Mouse (Mus musculus): ENCODE results near the gene Ncf1. TPM values are rescaled to one million over a fixed set of nuclear protein-coding genes. Genes with fewer than 3 reads are reported as not detected.

The Ncf1 gene
- polyA plus RNA-seq, 1 experiment from 2014 or later: 2.3 TPM

DNA sequence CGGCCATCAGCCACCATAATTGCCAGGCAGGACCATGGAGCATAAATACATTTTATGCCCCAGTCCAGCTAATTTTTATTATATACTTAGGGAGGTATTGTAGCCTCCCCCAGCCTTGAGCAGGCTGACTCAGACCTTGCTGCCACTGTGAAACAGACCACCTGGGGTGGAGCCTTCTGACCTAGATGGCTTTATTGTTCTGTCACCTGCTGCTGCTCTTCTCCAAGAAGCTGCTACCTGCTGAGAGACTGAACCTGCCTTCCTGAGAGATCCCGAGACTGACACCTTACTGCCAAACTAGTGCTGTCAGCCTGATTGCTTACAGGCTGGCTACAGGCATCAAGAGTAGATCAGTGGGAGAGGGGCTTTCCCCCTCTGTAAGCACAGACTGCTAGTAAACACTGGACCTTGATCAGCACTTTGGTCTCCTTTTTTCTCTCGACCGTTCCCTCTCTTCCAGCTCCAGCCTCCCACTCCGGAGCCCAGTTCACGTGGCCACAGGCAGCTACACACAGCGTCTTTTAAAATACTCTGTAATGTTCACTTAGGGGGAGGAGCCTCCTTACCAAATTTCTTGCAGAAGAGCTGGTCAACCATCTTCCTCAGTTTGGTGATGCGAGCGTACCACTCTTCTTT lies 30.7 kb upstream of the Ncf1 start:
- H3K27ac ChIP-seq: no peak overlapping the region
- peaks cover 97% of the 10 kb centered on the region for H3K36me3 ChIP-seq
- H3K9ac ChIP-seq: no peak overlapping the region
- 94% methylated on average over 9 of the region's 9 CpGs for WGBS
- H3K4me3 ChIP-seq: no peak overlapping the region
- H3K4me1 ChIP-seq: no peaks in the 10 kb centered on the region
- H3K27me3 ChIP-seq: no peaks in the 10 kb centered on the region
- no peak overlapping the region for H3K4me2 ChIP-seq (replicated peaks)
- no peak for ATAC-seq (ENCODE audit: insufficient number of reproducible peaks, insufficient read depth, low FRiP score, low TSS enrichment)
- no peaks in the 10 kb centered on the region for H3K9me3 ChIP-seq

DNA sequence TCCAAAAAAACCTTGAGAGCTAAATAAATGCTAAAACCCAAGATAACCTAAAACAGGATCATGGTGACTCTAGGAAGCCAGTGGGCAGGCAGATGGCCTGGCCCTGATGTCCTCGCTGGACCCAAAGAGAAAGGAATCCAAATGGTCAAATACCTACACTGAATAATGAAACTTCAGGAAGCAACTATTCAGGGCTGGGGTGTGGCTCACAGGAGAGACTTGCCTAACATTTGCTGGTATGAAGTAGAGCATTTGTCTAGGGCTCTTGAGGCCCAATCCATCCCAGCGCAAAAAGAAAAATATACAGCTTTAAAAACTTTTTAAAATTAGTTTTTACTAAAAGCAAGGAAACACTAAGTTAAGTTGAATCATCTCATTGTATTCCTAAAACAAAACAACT lies 29.5 kb upstream of the Ncf1 start:
- H3K4me1 ChIP-seq: no peaks in the 10 kb centered on the region
- H3K36me3 ChIP-seq: peaks cover 97% of the 10 kb centered on the region
- 90% methylated on average over 2 of the region's 2 CpGs for WGBS
- no peaks in the 10 kb centered on the region for H3K9me3 ChIP-seq
- H3K27me3 ChIP-seq: no peaks in the 10 kb centered on the region
- ATAC-seq (ENCODE audit: insufficient number of reproducible peaks, insufficient read depth, low FRiP score, low TSS enrichment): no peak
- no peak overlapping the region for H3K4me2 ChIP-seq (replicated peaks)
- no peak overlapping the region for H3K27ac ChIP-seq
- no peak overlapping the region for H3K4me3 ChIP-seq
- H3K9ac ChIP-seq: no peak overlapping the region

DNA sequence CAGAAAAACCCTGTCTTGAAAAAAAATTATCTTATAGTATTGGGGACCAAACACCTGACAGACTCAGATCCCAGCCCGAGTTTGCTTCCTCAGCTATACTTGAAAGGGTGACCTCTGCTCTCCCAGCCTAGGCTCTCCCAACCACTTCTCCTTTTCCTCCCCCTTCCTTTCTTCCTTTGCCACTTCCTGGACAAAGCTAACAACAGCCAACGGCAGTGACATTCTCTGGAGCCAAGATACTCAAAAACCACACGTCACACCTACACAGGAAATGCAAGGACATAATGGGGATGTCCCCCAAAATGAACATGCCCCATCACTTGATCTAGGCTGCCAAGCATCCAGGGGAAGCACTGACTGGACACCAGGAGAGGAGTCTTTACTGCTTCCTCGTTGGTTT lies 29.0 kb upstream of the Ncf1 start:
- H3K9me3 ChIP-seq: no peaks in the 10 kb centered on the region
- WGBS: 89% methylated on average over 4 of the region's 4 CpGs

DNA sequence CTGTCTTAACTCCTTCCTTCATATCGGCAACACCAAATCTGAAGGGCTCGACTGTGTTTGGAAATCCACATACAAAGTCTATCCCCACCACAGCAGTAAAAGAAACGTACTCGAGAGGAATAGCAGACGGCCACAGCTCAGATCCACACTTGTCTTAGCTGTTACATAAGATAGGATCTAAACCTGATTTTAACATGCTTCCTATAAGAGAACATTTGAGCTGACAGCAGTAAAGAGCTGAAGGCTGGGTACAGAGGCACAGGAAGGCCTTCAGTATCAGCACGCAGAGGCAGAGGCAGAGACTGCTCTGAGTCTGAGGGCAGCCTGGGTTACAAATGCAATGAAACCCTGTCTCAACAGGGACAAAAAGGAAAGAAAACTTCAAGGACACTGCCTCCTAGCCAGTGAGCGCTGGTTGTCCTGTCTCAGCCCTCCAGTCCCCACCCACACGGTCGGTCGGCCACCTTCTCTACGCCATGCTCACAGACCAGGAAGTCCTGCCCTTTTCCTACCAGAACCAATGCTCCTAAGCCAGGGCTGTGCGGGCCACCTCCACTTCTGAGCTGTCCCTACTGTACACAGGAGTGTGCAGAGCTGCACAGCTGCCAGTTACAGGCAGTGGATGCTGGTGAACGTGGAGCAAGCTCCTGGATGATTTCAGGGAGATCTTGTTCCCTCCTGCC lies 28.1 kb upstream of the Ncf1 start:
- Histone ChIP-seq H3K4me3 (no peak overlapping the region), H3K27ac (no peak overlapping the region), H3K9ac (no peak overlapping the region), H3K36me3 (peaks cover 96% of the 10 kb centered on the region), H3K27me3 (no peaks in the 10 kb centered on the region), H3K4me1 (no peaks in the 10 kb centered on the region), H3K9me3 (no peaks in the 10 kb centered on the region), H3K4me2 (replicated peaks) (no peak overlapping the region)
- no peak for ATAC-seq (ENCODE audit: insufficient number of reproducible peaks, insufficient read depth, low FRiP score, low TSS enrichment)
- 91% methylated on average over 13 of the region's 13 CpGs for WGBS

More for the DNA sequence above, 29.0 kb upstream of the Ncf1 start:
- Histone ChIP-seq H3K27ac (no peak overlapping the region), H3K4me2 (replicated peaks) (no peak overlapping the region), H3K9ac (no peak overlapping the region), H3K4me1 (no peaks in the 10 kb centered on the region), H3K4me3 (no peak overlapping the region), H3K36me3 (peaks cover 97% of the 10 kb centered on the region), H3K27me3 (no peaks in the 10 kb centered on the region)
- no peak for ATAC-seq (ENCODE audit: insufficient number of reproducible peaks, insufficient read depth, low FRiP score, low TSS enrichment)

DNA sequence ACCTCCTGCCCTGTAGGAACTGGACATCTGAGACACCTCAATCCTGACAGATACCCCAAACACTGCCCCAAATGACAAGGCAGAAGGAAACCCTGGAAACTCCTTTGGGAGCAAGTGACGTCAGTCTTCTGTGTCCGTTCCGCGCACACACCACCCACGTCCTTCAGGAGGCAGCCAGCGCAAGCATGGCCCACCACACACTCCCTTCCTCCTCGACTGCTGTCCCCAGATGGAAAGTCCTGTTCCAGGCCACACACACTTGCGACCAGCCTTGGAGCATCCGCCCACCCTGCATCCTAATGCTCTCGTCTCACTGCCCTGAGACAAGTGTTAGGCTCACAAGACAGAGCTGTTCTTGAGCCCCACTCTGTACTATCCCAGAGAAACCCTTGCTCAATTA lies 25.9 kb upstream of the Ncf1 start:
- no peak for ATAC-seq (ENCODE audit: insufficient number of reproducible peaks, insufficient read depth, low FRiP score, low TSS enrichment)

DNA sequence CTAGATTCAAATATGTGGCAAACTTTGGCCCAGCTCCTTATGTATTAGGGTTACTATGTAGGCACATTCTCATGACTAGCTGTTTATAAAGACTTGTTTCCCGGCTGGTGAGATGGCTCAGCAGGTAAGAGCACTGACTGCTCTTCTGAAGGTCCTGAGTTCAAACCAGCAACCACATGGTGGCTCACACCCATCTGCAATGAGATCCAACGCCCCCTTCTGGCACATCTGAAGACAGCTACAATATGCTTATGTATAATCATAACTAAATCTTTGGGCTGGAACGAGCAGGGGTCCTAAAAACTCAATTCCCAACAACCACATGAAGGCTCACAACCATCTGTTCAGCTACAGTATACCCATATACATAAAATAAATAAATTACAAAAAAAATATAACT lies 24.4 kb upstream of the Ncf1 start:
- ATAC-seq (ENCODE audit: insufficient number of reproducible peaks, insufficient read depth, low FRiP score, low TSS enrichment): no peak
- WGBS: 68% methylated on average over 3 of the region's 3 CpGs
- no peak overlapping the region for H3K9ac ChIP-seq
- no peaks in the 10 kb centered on the region for H3K9me3 ChIP-seq
- H3K27me3 ChIP-seq: no peaks in the 10 kb centered on the region
- no peak overlapping the region for H3K4me3 ChIP-seq
- H3K4me1 ChIP-seq: no peaks in the 10 kb centered on the region
- peaks cover 96% of the 10 kb centered on the region for H3K36me3 ChIP-seq
- H3K4me2 ChIP-seq (replicated peaks): no peak overlapping the region
- no peak overlapping the region for H3K27ac ChIP-seq

More for the DNA sequence above, 25.9 kb upstream of the Ncf1 start:
- Histone ChIP-seq H3K27me3 (no peaks in the 10 kb centered on the region), H3K9ac (no peak overlapping the region), H3K27ac (no peak overlapping the region), H3K4me2 (replicated peaks) (no peak overlapping the region), H3K4me3 (no peak overlapping the region), H3K9me3 (no peaks in the 10 kb centered on the region), H3K36me3 (peaks cover 96% of the 10 kb centered on the region), H3K4me1 (no peaks in the 10 kb centered on the region)
- 91% methylated on average over 10 of the region's 10 CpGs for WGBS

DNA sequence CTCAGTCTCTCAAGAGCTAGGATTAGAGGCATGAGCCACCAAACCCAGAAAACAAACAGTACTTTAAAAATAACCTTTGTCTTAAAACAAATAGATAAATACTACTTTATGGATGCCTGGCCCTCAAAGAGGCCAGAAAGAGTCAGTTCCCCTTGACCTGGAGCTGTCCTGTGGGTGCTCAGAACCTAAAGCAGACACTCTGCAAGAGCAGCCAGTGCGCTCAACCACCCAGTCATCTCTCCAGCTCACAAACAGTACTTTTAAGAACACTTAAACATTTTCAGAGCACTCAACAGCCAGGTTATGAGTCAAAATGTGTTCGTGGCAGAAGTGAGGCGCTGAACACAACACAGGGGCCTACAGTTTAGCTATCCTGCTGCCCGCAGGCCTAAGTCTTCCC lies 21.7 kb upstream of the Ncf1 start:
- ATAC-seq (ENCODE audit: insufficient number of reproducible peaks, insufficient read depth, low FRiP score, low TSS enrichment): no peak
- no peak overlapping the region for H3K9ac ChIP-seq
- H3K4me1 ChIP-seq: no peaks in the 10 kb centered on the region
- 98% methylated on average over 4 of the region's 4 CpGs for WGBS
- no peak overlapping the region for H3K4me2 ChIP-seq (replicated peaks)
- H3K36me3 ChIP-seq: peaks cover 99% of the 10 kb centered on the region
- H3K9me3 ChIP-seq: no peaks in the 10 kb centered on the region
- no peak overlapping the region for H3K27ac ChIP-seq
- no peak overlapping the region for H3K4me3 ChIP-seq
- no peaks in the 10 kb centered on the region for H3K27me3 ChIP-seq

DNA sequence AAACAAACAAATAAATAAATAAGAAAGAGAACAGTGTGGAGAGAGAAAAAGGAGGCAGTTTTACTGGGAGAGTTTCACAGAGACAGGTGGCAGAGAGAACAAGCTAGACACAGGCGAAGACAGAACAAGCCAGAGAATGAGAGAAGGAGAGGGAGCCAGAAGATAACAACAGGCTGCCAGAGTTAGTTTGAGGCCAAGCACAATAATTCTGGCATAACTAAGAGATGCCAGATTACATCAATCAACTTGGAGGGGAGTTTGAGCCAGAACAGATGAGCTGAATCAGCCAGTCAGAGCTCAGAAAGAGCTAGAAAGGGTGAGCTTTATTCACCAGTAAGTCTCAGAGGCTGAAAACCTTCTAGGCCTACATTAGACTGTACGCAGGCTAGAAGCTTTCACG lies 21.2 kb upstream of the Ncf1 start:
- no peaks in the 10 kb centered on the region for H3K4me1 ChIP-seq
- no peaks in the 10 kb centered on the region for H3K27me3 ChIP-seq
- no peaks in the 10 kb centered on the region for H3K9me3 ChIP-seq
- 97% methylated on average over 3 of the region's 3 CpGs for WGBS
- H3K27ac ChIP-seq: no peak overlapping the region
- peaks cover 99% of the 10 kb centered on the region for H3K36me3 ChIP-seq
- no peak overlapping the region for H3K4me2 ChIP-seq (replicated peaks)
- no peak overlapping the region for H3K9ac ChIP-seq
- ATAC-seq (ENCODE audit: insufficient number of reproducible peaks, insufficient read depth, low FRiP score, low TSS enrichment): no peak
- H3K4me3 ChIP-seq: no peak overlapping the region

DNA sequence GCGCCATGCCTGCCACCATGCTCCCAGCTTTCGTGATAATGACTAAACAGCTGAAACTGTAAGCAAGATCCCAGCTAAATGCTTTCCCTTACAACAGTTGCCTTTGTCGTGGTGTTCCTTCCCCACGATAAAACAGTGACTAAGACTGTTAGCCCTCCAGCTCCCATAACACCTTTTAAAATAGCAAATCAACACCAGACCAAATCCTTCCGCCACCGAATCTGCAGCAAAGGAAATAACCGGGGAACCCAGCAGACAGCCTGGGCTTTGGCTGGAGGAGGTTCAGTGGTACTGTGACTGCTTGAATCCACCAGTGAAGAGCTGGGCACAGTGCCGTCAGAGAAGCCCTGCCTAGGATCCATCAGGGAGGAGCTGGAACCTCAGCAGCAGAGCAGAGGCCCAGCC lies 19.8 kb upstream of the Ncf1 start:
- Histone ChIP-seq H3K9me3 (no peaks in the 10 kb centered on the region), H3K4me3 (no peak overlapping the region), H3K9ac (no peak overlapping the region), H3K27me3 (no peaks in the 10 kb centered on the region), H3K36me3 (peaks cover 99% of the 10 kb centered on the region), H3K4me1 (no peaks in the 10 kb centered on the region), H3K27ac (no peak overlapping the region), H3K4me2 (replicated peaks) (no peak overlapping the region)
- 89% methylated on average over 8 of the region's 8 CpGs for WGBS
- no peak for ATAC-seq (ENCODE audit: insufficient number of reproducible peaks, insufficient read depth, low FRiP score, low TSS enrichment)

DNA sequence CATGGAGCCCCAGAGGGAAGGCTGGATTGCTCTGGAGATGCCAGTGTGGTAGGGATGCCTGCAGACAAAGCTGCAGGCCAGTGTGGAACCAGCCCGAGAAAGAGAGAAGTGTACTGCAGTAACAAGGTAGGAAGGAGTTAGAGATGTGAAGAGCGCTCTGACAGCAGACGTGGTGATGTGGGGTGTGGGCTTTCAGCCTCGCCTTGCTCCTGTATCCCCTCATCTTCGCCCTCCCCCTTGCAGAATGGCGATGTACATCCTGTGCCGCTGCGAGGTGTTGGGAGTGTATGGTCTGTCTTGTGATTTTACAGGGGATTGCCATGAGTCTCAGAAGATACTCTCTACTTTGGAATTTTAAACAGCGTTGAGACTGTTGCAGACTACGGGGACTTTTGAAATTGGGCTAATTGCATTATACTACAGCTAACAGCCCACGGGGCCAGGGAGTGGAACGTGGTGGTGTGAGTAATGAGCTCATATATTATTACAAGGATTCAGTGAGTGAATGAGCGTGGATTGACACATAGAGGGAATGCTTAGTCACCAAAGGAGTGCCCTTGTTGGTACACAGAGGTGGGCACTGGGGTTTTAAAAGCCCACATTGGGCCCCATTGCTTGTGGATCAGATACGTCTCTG lies 19.3 kb upstream of the Ncf1 start:
- no peaks in the 10 kb centered on the region for H3K27me3 ChIP-seq
- 86% methylated on average over 14 of the region's 14 CpGs for WGBS
- H3K4me2 ChIP-seq (replicated peaks): no peak overlapping the region
- H3K9ac ChIP-seq: no peak overlapping the region
- no peaks in the 10 kb centered on the region for H3K9me3 ChIP-seq
- no peaks in the 10 kb centered on the region for H3K4me1 ChIP-seq
- H3K27ac ChIP-seq: no peak overlapping the region
- ATAC-seq (ENCODE audit: insufficient number of reproducible peaks, insufficient read depth, low FRiP score, low TSS enrichment): no peak
- no peak overlapping the region for H3K4me3 ChIP-seq
- H3K36me3 ChIP-seq: peaks cover 99% of the 10 kb centered on the region

DNA sequence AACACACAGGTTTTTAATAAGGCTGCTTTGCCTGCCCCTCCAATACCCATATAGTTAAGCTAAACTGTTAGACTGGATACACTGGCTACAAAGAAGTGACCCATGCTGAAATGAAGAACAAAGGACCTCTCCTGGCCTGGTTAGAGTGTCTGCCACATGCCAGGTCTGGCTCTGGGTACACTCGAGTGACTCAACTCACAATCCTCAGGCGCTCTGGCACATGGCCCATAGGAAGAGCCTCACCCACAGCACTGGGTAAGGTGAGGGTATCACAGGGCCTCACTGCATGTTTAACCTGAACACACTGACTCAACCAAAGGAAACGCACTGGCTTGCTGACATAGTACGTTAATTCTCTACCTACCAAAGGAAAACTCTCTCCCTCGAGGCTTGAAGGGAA lies 16.7 kb upstream of the Ncf1 start:
- Histone ChIP-seq H3K9ac (no peak overlapping the region), H3K9me3 (no peaks in the 10 kb centered on the region), H3K36me3 (peaks cover 100% of the 10 kb centered on the region), H3K27me3 (no peaks in the 10 kb centered on the region), H3K4me1 (no peaks in the 10 kb centered on the region), H3K4me3 (no peak overlapping the region), H3K27ac (no peak overlapping the region), H3K4me2 (replicated peaks) (no peak overlapping the region)
- ATAC-seq (ENCODE audit: insufficient number of reproducible peaks, insufficient read depth, low FRiP score, low TSS enrichment): no peak
- 90% methylated on average over 5 of the region's 5 CpGs for WGBS

DNA sequence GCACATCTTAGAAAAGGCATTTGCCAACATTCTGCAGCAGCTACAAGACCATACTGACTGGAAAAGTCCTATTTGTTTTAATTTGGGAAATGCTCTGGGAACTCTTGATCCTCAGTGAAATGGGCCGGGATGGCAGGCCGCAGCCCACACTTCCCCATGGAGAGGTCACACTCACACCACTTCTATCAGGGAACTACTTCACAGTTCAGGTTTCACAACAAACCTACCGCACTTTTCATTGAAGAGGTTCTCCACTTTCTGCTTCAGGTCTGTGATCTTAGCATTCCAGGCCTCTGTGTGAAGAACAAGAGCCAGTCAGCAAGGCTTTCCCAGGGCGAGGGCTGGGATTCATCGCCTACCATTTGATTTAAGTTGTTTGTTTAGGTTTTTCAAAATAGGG lies 15.5 kb upstream of the Ncf1 start:
- Histone ChIP-seq H3K9me3 (no peaks in the 10 kb centered on the region), H3K4me2 (replicated peaks) (no peak overlapping the region), H3K27ac (no peak overlapping the region), H3K4me3 (no peak overlapping the region), H3K4me1 (no peaks in the 10 kb centered on the region), H3K9ac (no peak overlapping the region), H3K36me3 (peaks cover 100% of the 10 kb centered on the region), H3K27me3 (no peaks in the 10 kb centered on the region)
- 93% methylated on average over 5 of the region's 5 CpGs for WGBS
- ATAC-seq (ENCODE audit: insufficient number of reproducible peaks, insufficient read depth, low FRiP score, low TSS enrichment): no peak
